Mouse (Mus musculus): ENCODE measurements at regions not wholly inside any gene's neighbourhood (a gene's known extent, or its start where the extent isn't known, plus 50 kb on each side); places are given as distances from the start of the nearest gene placed in this dataset.

DNA sequence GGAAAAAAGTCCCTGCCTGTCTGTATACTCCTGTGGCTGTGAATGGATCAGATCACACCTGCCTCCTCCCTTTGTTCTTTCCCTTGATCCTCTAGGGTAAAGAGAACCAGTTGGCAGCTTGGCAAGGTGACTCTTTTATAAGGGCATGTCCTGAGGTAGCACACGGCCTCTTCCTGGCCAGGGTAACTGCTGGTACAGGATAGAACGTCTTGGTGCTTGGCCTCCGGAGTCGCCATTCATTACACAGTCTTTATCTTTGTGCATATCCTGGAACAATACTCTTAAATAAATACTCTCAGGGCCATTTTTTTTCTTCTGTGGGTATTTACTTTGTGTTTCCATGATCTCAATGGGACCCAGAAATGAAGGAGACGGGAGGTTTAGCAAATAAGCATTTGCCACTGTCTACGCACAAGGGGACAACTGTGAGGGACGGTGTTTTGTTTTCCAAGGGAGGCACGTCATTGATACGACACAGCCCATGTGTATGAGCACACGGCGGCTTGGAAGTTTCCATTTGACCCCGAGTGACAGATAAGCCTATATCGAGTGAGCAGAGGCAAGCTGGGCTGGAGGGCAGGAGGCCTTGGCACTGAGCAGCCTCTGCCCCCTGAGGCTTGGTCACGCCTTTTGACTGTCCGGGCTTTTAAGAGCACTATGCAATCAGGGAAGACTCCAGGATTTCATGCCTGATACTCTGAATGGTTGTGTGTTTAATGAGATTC lies 151.1 kb downstream of the Irs2 start:
- Histone ChIP-seq H3K36me3 (ENCODE audit: control insufficient read depth, insufficient read depth, low read length) (no peaks in the 10 kb centered on the region), H3K4me1 (ENCODE audit: control insufficient read depth, insufficient read depth, low read length) (0 out of 2 replicates have a peak, but pooled peaks cover 9% of the 10 kb centered on the region), H3K27me3 (replicated peaks; ENCODE audit: control insufficient read depth, insufficient read depth, low read length) (no peaks in the 10 kb centered on the region), H3K4me3 (ENCODE audit: insufficient read depth, low read depth, low read length) (no peak overlapping the region), H3K27ac (ENCODE audit: insufficient read depth, low read depth, low read length) (no peak overlapping the region)
- TF ChIP-seq POLR2A (IDR thresholded peaks at IDR 0.05; ENCODE audit: low read depth, low read length), result no peak
- no peak for TF ChIP-seq CTCF (conservative IDR thresholded peaks at IDR 0.05; ENCODE audit: insufficient read depth, insufficient read length, low read depth, low read length)
- WGBS, result 72% methylated on average over 15 of the region's 15 CpGs
- no peak for DNase-seq

DNA sequence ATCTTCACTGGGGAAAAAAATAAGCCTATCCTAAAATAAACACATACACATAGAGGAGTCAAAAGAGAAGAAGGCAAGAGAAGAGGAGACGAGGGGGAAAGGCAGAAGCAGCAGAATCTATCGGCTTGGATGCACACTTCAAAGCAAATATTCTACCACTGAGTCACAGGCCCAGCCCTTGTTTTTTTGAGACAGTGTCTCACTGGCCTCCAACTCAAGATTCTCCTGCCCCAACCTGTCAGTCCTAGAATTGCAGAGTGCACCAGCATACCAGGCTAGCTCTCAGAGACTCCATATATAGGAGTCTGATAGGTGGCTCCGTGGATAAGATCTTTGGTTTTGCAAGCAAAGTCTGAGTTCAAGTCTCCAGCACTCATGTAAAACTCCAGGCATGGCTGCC lies 152.6 kb downstream of the Irs2 start:
- H3K4me1 ChIP-seq (ENCODE audit: control insufficient read depth, insufficient read depth, low read length), result 0 out of 2 replicates have a peak, but pooled peaks cover 9% of the 10 kb centered on the region
- DNase-seq, result no peak
- H3K4me3 ChIP-seq (ENCODE audit: insufficient read depth, low read depth, low read length), result no peak overlapping the region
- no peak overlapping the region for H3K27ac ChIP-seq (ENCODE audit: insufficient read depth, low read depth, low read length)
- TF ChIP-seq CTCF (conservative IDR thresholded peaks at IDR 0.05; ENCODE audit: insufficient read depth, insufficient read length, low read depth, low read length) (no peak), POLR2A (IDR thresholded peaks at IDR 0.05; ENCODE audit: low read depth, low read length) (no peak)
- no peaks in the 10 kb centered on the region for H3K36me3 ChIP-seq (ENCODE audit: control insufficient read depth, insufficient read depth, low read length)
- no peaks in the 10 kb centered on the region for H3K27me3 ChIP-seq (replicated peaks; ENCODE audit: control insufficient read depth, insufficient read depth, low read length)
- WGBS, result 89% methylated on average over 3 of the region's 3 CpGs

DNA sequence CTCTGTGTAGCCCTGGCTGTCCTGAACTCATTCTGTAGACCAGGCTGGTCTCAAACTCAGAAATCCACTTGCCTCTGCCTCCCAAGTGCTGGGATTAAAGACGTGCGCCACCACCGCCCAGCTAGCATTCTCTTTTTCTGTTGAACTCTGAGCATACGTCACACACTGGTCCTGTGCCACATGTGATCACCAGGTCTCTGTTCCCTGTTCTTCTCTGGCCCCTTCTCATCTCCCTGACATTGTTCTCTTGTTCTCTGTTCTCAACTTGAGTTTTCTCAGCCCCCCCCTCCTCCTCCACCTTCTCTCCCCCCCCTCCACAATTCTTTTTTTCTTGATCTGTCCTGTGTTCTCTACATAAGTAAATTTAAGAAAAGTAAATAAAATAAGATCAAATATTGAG lies 153.1 kb downstream of the Irs2 start:
- TF ChIP-seq CTCF (conservative IDR thresholded peaks at IDR 0.05; ENCODE audit: insufficient read depth, insufficient read length, low read depth, low read length) (no peak), POLR2A (IDR thresholded peaks at IDR 0.05; ENCODE audit: low read depth, low read length) (no peak)
- DNase-seq, result no peak
- 88% methylated on average over 4 of the region's 4 CpGs for WGBS
- no peaks in the 10 kb centered on the region for H3K36me3 ChIP-seq (ENCODE audit: control insufficient read depth, insufficient read depth, low read length)
- no peak overlapping the region for H3K27ac ChIP-seq (ENCODE audit: insufficient read depth, low read depth, low read length)
- 0 out of 2 replicates have a peak, but pooled peaks cover 9% of the 10 kb centered on the region for H3K4me1 ChIP-seq (ENCODE audit: control insufficient read depth, insufficient read depth, low read length)
- H3K4me3 ChIP-seq (ENCODE audit: insufficient read depth, low read depth, low read length), result no peak overlapping the region
- H3K27me3 ChIP-seq (replicated peaks; ENCODE audit: control insufficient read depth, insufficient read depth, low read length), result no peaks in the 10 kb centered on the region

DNA sequence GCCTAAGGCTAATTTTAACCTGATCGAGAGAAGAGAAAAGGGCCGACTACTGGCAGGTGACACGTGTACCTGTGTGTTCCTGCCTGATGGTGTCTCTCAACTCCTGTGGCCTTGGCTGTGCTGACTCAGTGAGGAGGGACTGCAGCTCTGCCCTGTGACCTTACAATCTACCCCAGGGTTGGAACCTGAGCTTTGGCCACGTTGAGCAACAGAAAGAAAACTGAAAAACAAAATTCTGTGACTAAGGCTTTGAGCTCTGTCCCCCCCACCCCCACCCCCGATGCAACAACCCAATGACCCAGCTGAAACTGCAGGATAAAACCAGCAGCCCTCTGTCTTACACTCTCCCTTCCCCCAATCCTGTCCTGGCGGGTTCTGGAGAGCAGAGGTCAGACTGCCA lies 153.7 kb downstream of the Irs2 start:
- WGBS, result 28% methylated on average over 6 of the region's 6 CpGs
- Histone ChIP-seq H3K27ac (ENCODE audit: insufficient read depth, low read depth, low read length) (no peak overlapping the region), H3K4me1 (ENCODE audit: control insufficient read depth, insufficient read depth, low read length) (0 out of 2 replicates have a peak, but pooled peaks cover 9% of the 10 kb centered on the region), H3K36me3 (ENCODE audit: control insufficient read depth, insufficient read depth, low read length) (no peaks in the 10 kb centered on the region), H3K4me3 (ENCODE audit: insufficient read depth, low read depth, low read length) (no peak overlapping the region), H3K27me3 (replicated peaks; ENCODE audit: control insufficient read depth, insufficient read depth, low read length) (no peaks in the 10 kb centered on the region)
- peak; percentile 72 for DNase-seq
- TF ChIP-seq POLR2A (IDR thresholded peaks at IDR 0.05; ENCODE audit: low read depth, low read length), result no peak
- peak; percentile 57 for TF ChIP-seq CTCF (conservative IDR thresholded peaks at IDR 0.05; ENCODE audit: insufficient read depth, insufficient read length, low read depth, low read length)

DNA sequence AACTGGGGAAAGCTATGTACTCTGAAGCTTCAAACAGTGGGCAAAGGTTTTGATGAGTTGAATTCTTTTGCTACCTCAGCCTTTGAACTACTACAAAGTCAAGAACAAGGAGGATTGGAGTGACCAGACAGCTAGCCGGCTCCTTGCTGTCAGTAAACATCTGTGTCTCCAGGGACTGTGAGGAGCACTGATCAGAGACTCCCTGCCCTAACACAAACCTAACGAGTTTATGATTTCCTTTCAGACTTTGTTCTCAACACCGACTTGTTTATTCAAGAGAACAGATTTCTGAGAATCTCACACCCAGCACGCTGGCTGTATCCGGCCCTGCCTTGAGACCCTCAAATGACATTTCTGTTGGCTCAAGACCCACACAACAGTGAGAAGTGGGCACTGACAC lies 154.4 kb downstream of the Irs2 start:
- Histone ChIP-seq H3K4me1 (ENCODE audit: control insufficient read depth, insufficient read depth, low read length) (0 out of 2 replicates have a peak, but pooled peaks cover 9% of the 10 kb centered on the region), H3K4me3 (ENCODE audit: insufficient read depth, low read depth, low read length) (no peak overlapping the region), H3K27ac (ENCODE audit: insufficient read depth, low read depth, low read length) (no peak overlapping the region), H3K27me3 (replicated peaks; ENCODE audit: control insufficient read depth, insufficient read depth, low read length) (no peaks in the 10 kb centered on the region), H3K36me3 (ENCODE audit: control insufficient read depth, insufficient read depth, low read length) (no peaks in the 10 kb centered on the region)
- DNase-seq, result peak; percentile 43
- WGBS, result 32% methylated on average over 5 of the region's 5 CpGs
- TF ChIP-seq POLR2A (IDR thresholded peaks at IDR 0.05; ENCODE audit: low read depth, low read length), result no peak
- no peak for TF ChIP-seq CTCF (conservative IDR thresholded peaks at IDR 0.05; ENCODE audit: insufficient read depth, insufficient read length, low read depth, low read length)

DNA sequence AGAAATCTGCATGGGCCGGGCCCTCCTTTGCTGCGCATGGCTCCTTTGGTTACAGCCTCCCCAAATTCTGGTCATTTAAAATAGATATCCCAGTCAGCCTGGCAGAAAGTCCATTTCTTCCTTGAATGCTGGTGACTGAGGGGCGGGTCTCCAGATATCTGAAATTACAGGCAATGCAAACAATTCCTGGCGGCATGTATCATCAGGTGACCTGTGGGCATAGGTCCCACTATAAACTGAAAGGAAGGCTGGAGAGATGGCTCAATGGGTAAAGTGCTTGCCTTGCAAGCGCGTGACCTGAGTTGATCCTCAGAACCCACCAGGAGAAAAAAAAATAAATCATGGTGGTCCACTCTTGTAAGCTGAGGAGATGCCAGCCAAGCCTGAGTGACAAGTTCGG lies 158.3 kb downstream of the Irs2 start:
- Histone ChIP-seq H3K36me3 (ENCODE audit: control insufficient read depth, insufficient read depth, low read length) (no peaks in the 10 kb centered on the region), H3K4me3 (ENCODE audit: insufficient read depth, low read depth, low read length) (no peak overlapping the region), H3K4me1 (ENCODE audit: control insufficient read depth, insufficient read depth, low read length) (0 out of 2 replicates have a peak, but pooled peaks cover 7% of the 10 kb centered on the region), H3K27me3 (replicated peaks; ENCODE audit: control insufficient read depth, insufficient read depth, low read length) (no peaks in the 10 kb centered on the region), H3K27ac (ENCODE audit: insufficient read depth, low read depth, low read length) (no peak overlapping the region)
- no peak for DNase-seq
- WGBS, result 81% methylated on average over 7 of the region's 7 CpGs
- TF ChIP-seq CTCF (conservative IDR thresholded peaks at IDR 0.05; ENCODE audit: insufficient read depth, insufficient read length, low read depth, low read length) (no peak), POLR2A (IDR thresholded peaks at IDR 0.05; ENCODE audit: low read depth, low read length) (no peak)

DNA sequence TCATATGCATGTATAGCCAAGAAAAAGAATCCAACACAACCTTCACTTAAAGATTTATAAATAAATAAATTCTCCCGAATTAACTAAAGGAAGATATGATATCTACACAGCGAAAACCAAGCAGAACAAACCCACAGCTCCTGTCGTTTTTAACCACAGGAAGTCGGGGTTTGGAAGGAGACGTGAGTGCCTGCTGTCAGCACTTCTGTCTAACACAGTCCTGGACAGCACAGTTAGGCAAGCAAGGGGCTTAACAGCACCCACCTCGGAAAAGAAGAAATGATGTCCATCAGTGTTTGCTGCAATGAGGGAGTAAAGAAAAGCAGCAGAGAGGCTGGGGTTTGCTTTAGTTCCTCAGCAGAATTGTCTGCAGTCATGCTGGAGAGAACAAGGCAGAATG lies 162.7 kb downstream of the Irs2 start:
- WGBS, result 56% methylated on average over 6 of the region's 6 CpGs
- no peaks in the 10 kb centered on the region for H3K27me3 ChIP-seq (replicated peaks; ENCODE audit: control insufficient read depth, insufficient read depth, low read length)
- no peak overlapping the region for H3K4me3 ChIP-seq (ENCODE audit: insufficient read depth, low read depth, low read length)
- H3K27ac ChIP-seq (ENCODE audit: insufficient read depth, low read depth, low read length), result no peak overlapping the region
- no peak for DNase-seq
- TF ChIP-seq CTCF (conservative IDR thresholded peaks at IDR 0.05; ENCODE audit: insufficient read depth, insufficient read length, low read depth, low read length) (no peak), POLR2A (IDR thresholded peaks at IDR 0.05; ENCODE audit: low read depth, low read length) (no peak)
- H3K4me1 ChIP-seq (ENCODE audit: control insufficient read depth, insufficient read depth, low read length), result no peaks in the 10 kb centered on the region
- H3K36me3 ChIP-seq (ENCODE audit: control insufficient read depth, insufficient read depth, low read length), result no peaks in the 10 kb centered on the region
